Mouse (Mus musculus): ENCODE results near the gene Muc13. TPM values are rescaled to one million over a fixed set of nuclear protein-coding genes. Genes with fewer than 3 reads are reported as not detected.

The Muc13 gene
- 2.7 and 2.9 TPM in 2 replicates for total RNA-seq (2014; fragmentation: Nextera tagmentation)
- 6.4 and 6.9 TPM in 2 replicates for total RNA-seq (2017)
- 0.17 and 0.21 TPM in 2 replicates for polyA plus RNA-seq (2012)

- peaks cover 6% of the 10 kb centered on the region; the same call in 1 of the 2 replicates for H3K9me3 ChIP-seq (replicated peaks)
- no peaks in the 10 kb centered on the region for H3K27me3 ChIP-seq (ENCODE audit: insufficient read depth, low read length)
- peaks cover 2% of the 10 kb centered on the region for H3K36me3 ChIP-seq (replicated peaks)
- ATAC-seq (ENCODE audit: extremely low read depth, insufficient number of reproducible peaks, low FRiP score, poor library complexity, severe bottlenecking) (no peak), DNase-seq (ENCODE audit: low spot score) (no peak)
- TF ChIP-seq POLR2AphosphoS5 (IDR thresholded peaks at IDR 0.05; ENCODE audit: insufficient replicate concordance, low read depth, low read length) (no peak), GATA1 (IDR thresholded peaks at IDR 0.05; ENCODE audit: borderline replicate concordance, low read length) (no peak), TAL1 (conservative IDR thresholded peaks at IDR 0.05; ENCODE audit: low read depth, low read length) (no peak), GATA2 (IDR thresholded peaks at IDR 0.05; ENCODE audit: borderline replicate concordance, low read depth, low read length) (no peak), CTCF (IDR thresholded peaks at IDR 0.05; ENCODE audit: low read depth, low read length) (no peak)
- peaks cover 52% of the 10 kb centered on the region for H3K4me1 ChIP-seq (ENCODE audit: insufficient read depth, low read depth, low read length)
- no peak within 1 kb of the TSS for H3K4me3 ChIP-seq (ENCODE audit: low read depth, low read length)
Measured at GRCm38 (mm10) chr16:33793846-33794791, at the start of gene Muc13. Muc13 (plus strand) TSS chr16:33794037.

- H3K9me3 ChIP-seq (replicated peaks) = no peaks in the 10 kb centered on the region
- no peak for DNase-seq (ENCODE audit: low spot score)
- ATAC-seq (ENCODE audit: extremely low read depth, insufficient number of reproducible peaks, low FRiP score, poor library complexity, severe bottlenecking) = no peak
- peaks cover 83% of the 10 kb centered on the region for H3K4me1 ChIP-seq (ENCODE audit: insufficient read depth, low read depth, low read length)
- TF ChIP-seq GATA2 (IDR thresholded peaks at IDR 0.05; ENCODE audit: borderline replicate concordance, low read depth, low read length) (no peak), TAL1 (conservative IDR thresholded peaks at IDR 0.05; ENCODE audit: low read depth, low read length) (no peak), CTCF (IDR thresholded peaks at IDR 0.05; ENCODE audit: low read depth, low read length) (no peak), POLR2AphosphoS5 (IDR thresholded peaks at IDR 0.05; ENCODE audit: insufficient replicate concordance, low read depth, low read length) (no peak)
- peaks cover 17% of the 10 kb centered on the region for H3K36me3 ChIP-seq (replicated peaks)
- H3K4me3 ChIP-seq (ENCODE audit: low read depth, low read length) = no peak overlapping the region
- no peaks in the 10 kb centered on the region for H3K27me3 ChIP-seq (ENCODE audit: insufficient read depth, low read length)
Measured at GRCm38 (mm10) chr16:33744622-33745419, 49.0 kb upstream of the Muc13 start.

GRCm38 (mm10) chr16:33745457-33745856 is 48.4 kb upstream of the Muc13 start:
- Histone ChIP-seq H3K4me3 (ENCODE audit: low read depth, low read length) (no peak overlapping the region), H3K9me3 (replicated peaks) (no peaks in the 10 kb centered on the region), H3K27me3 (ENCODE audit: insufficient read depth, low read length) (no peaks in the 10 kb centered on the region), H3K36me3 (replicated peaks) (peaks cover 17% of the 10 kb centered on the region), H3K4me1 (ENCODE audit: insufficient read depth, low read depth, low read length) (peaks cover 79% of the 10 kb centered on the region)
- ATAC-seq (ENCODE audit: extremely low read depth, insufficient number of reproducible peaks, low FRiP score, poor library complexity, severe bottlenecking) = no peak
- no peak for DNase-seq (ENCODE audit: low spot score)
- no peak for TF ChIP-seq CTCF (IDR thresholded peaks at IDR 0.05; ENCODE audit: low read depth, low read length)

GRCm38 (mm10) chr16:33746074-33746676 is 47.7 kb upstream of the Muc13 start:
- no peak for TF ChIP-seq GATA1 (IDR thresholded peaks at IDR 0.05; ENCODE audit: borderline replicate concordance, low read length)
- TF ChIP-seq POLR2AphosphoS5 (IDR thresholded peaks at IDR 0.05; ENCODE audit: insufficient replicate concordance, low read depth, low read length) = no peak
- no peak for TF ChIP-seq TAL1 (conservative IDR thresholded peaks at IDR 0.05; ENCODE audit: low read depth, low read length)
- TF ChIP-seq GATA2 (IDR thresholded peaks at IDR 0.05; ENCODE audit: borderline replicate concordance, low read depth, low read length) = no peak
- TF ChIP-seq CTCF (IDR thresholded peaks at IDR 0.05; ENCODE audit: low read depth, low read length) = no peak
- ATAC-seq (ENCODE audit: extremely low read depth, insufficient number of reproducible peaks, low FRiP score, poor library complexity, severe bottlenecking) = no peak
- Histone ChIP-seq H3K36me3 (replicated peaks) (peaks cover 17% of the 10 kb centered on the region), H3K27me3 (ENCODE audit: insufficient read depth, low read length) (no peaks in the 10 kb centered on the region), H3K4me3 (ENCODE audit: low read depth, low read length) (no peak overlapping the region), H3K4me1 (ENCODE audit: insufficient read depth, low read depth, low read length) (peaks cover 75% of the 10 kb centered on the region), H3K9me3 (replicated peaks) (no peaks in the 10 kb centered on the region)
- no peak for DNase-seq (ENCODE audit: low spot score)

GRCm38 (mm10) chr16:33747346-33747954 is 46.4 kb upstream of the Muc13 start:
- Histone ChIP-seq H3K4me3 (ENCODE audit: low read depth, low read length) (no peak overlapping the region), H3K27me3 (ENCODE audit: insufficient read depth, low read length) (no peaks in the 10 kb centered on the region), H3K9me3 (replicated peaks) (no peaks in the 10 kb centered on the region), H3K36me3 (replicated peaks) (peaks cover 13% of the 10 kb centered on the region), H3K4me1 (ENCODE audit: insufficient read depth, low read depth, low read length) (peaks cover 75% of the 10 kb centered on the region)
- DNase-seq (ENCODE audit: low spot score) (no peak), ATAC-seq (ENCODE audit: extremely low read depth, insufficient number of reproducible peaks, low FRiP score, poor library complexity, severe bottlenecking) (no peak)
- TF ChIP-seq TAL1 (conservative IDR thresholded peaks at IDR 0.05; ENCODE audit: low read depth, low read length) (no peak), GATA1 (IDR thresholded peaks at IDR 0.05; ENCODE audit: borderline replicate concordance, low read length) (no peak)

- TF ChIP-seq POLR2AphosphoS5 (IDR thresholded peaks at IDR 0.05; ENCODE audit: insufficient replicate concordance, low read depth, low read length) = no peak
- no peak for TF ChIP-seq TAL1 (conservative IDR thresholded peaks at IDR 0.05; ENCODE audit: low read depth, low read length)
- TF ChIP-seq GATA2 (IDR thresholded peaks at IDR 0.05; ENCODE audit: borderline replicate concordance, low read depth, low read length) = no peak
- no peak for TF ChIP-seq GATA1 (IDR thresholded peaks at IDR 0.05; ENCODE audit: borderline replicate concordance, low read length)
- no peak for TF ChIP-seq CTCF (IDR thresholded peaks at IDR 0.05; ENCODE audit: low read depth, low read length)
- H3K4me1 ChIP-seq (ENCODE audit: insufficient read depth, low read depth, low read length) = peaks cover 76% of the 10 kb centered on the region
- ATAC-seq (ENCODE audit: extremely low read depth, insufficient number of reproducible peaks, low FRiP score, poor library complexity, severe bottlenecking) (no peak), DNase-seq (ENCODE audit: low spot score) (no peak)
- H3K9me3 ChIP-seq (replicated peaks) = no peaks in the 10 kb centered on the region
- no peak overlapping the region for H3K4me3 ChIP-seq (ENCODE audit: low read depth, low read length)
- no peaks in the 10 kb centered on the region for H3K27me3 ChIP-seq (ENCODE audit: insufficient read depth, low read length)
- peaks cover 14% of the 10 kb centered on the region for H3K36me3 ChIP-seq (replicated peaks)
Measured at GRCm38 (mm10) chr16:33747994-33748393, 45.8 kb upstream of the Muc13 start.
